Mouse (Mus musculus) CD4-positive, CD25-positive, alpha-beta regulatory T cell (primary cell): ENCODE results near the gene Hbb-bh2. TPM values are rescaled to one million over a fixed set of nuclear protein-coding genes. Genes with fewer than 3 reads are reported as not detected.

Source experiments
- polyA plus RNA-seq: library from polyadenylated mRNA; unstranded; fragments of 100-300 nt; shearing (Covaris generic); gene quantifications from one replicate; pipeline ENCODE4 v1.2.1, GENCODE M21; 2017

Hbb-bh2 gene
- polyA plus RNA-seq: not detected

DNA sequence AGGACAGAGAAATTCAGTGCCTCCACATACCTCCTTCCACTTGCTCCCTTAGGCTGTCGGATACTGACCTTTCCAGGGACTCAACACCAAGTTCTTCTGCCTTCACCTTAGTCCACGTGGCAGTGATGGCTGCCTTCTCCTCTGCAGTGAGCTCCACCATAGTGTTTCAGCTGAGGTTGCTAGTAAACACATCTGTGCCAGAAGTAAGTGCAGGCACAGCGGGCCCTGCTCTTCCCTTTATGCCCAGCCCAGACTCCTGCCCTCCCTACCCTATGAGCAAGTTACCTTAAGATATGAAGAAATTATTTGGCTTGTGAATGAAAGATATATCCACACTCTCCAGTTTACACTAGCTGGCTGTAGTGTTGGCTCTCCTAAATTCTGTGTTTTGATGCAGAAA lies at the start of gene Hbb-bh2:
TSS of gene Hbb-bh2 (minus strand) at position 253 of the 400 bp plus-strand sequence.

DNA sequence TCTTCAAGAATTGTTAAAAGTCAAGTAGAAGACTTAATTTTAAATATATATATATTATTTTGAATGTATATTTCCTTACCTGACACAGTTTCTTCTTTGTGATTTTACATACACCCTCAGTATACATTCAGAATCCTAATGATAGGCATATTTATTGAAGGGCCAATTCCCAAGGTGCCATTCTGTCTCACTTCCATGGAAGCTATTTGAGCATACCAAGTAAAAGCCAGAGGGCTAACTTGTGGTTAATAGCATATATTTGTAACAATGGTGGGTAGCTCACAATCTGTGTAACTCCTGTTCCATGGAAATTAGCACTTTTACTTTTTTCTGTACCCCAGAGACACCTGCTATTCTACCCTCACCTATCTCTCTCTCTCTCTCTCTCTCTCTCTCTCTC lies 45.8 kb upstream of the Hbb-bh2 start, which contains the start of gene Olfr66:
TSS of gene Olfr66 (minus strand) at position 101 of the 400 bp plus-strand sequence.

DNA sequence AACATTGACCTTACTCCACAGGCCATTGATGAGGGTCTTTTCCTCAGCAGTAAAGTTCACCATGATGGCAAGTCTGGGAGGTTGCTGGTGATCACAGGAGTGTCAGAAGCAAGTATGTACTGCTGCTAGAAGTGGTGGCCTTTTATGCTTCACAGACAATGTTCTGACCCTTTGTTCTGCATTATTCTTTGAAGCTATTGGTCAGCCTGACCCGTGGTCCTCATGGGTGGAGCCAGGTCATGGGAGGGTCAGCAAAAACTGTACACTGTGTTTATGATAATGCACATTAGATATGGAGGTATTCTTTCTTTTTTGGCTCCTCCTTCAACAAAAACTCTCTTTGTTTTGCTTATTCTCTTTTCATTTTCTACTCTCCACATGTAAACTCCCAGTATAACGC lies 12.8 kb upstream of the Hbb-bh2 start, which contains the start of gene Hbb-y:
TSS of gene Hbb-y (minus strand) at position 127 of the 400 bp plus-strand sequence.

DNA sequence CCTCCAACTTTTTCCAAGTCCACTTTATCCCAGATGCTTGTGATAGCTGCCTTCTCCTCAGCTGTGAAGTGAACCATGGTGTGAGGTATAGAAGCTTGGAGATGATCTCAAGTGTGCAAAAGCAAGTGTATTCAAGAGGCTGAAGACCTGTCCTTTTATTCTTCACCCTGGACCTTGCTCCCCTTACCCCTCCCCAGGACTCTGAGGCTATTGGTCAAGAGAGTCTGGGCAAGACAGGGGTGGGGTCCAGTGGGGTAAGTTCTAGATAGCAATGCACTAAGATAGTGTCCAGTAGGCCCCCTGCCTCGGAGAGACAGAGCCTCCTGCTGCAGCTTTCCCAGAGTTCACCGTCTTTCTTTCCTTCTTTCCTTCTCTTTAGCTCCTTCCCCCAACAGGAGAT lies 2.7 kb upstream of the Hbb-bh2 start, which contains the start of gene Hbb-bh1:
TSS of gene Hbb-bh1 (minus strand) at position 131 of the 400 bp plus-strand sequence.

DNA sequence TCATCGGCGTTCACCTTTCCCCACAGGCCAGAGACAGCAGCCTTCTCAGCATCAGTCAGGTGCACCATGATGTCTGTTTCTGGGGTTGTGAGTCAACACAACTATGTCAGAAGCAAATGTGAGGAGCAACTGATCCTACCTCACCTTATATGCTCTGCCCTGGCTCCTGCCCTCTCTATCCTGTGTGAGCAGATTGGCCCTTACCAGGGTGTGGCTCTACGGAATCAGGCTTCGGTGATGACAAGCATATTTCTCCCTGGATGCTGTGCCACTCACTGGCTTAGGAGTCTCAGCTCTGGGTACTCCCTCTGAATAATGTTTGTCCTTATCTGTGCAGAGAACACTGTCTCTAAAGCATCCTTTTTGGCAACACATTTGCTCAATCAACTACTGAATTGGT lies 12.5 kb downstream of the Hbb-bh2 start, which contains the start of gene Hbb-bs:
TSS of gene Hbb-bs (minus strand) at position 289 of the 400 bp plus-strand sequence.

DNA sequence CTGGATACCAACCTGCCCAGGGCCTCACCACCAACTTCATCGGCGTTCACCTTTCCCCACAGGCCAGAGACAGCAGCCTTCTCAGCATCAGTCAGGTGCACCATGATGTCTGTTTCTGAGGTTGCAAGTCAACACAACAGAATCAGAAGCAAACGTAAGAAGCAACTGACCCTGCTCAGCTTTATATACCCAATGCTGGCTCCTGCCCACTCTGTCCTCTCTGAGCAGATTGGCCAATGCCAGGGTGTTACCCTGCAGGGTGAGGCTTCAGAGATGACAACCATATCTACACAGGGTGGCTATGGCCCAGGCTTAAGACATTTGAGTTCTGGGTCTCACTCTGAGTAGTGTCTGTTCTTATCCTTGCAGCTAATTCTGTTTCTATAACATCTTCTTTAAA lies 26.6 kb downstream of the Hbb-bh2 start, which contains the start of gene Hbb-bt:
TSS of gene Hbb-bt (minus strand) at position 231 of the 400 bp plus-strand sequence.

DNA sequence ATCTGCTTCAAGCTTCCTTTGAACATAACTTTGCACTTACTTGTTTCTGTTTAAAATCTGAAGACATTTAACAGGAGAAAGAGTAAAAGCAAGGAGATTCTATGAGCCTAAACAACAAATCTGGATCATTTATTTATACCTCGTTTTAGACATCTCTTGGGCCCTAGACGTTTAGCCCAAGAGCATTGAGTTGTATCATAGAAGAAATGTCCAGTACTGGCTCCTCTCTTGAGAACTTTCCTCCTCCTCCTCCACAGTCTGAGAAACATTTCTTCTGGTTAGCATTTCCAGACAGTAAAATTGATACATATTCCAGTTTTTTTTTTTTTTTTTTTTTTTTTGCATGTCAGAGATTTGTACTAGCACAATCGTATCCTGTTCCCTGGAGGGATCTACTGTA lies 48.6 kb downstream of the Hbb-bh2 start, which contains the start of gene Olfr67:
TSS of gene Olfr67 (minus strand) at position 101 of the 400 bp plus-strand sequence.

Other genes with a start within 250 kb of the Hbb-bh2 start
- not detected for gene Olfr619, start 239.9 kb downstream of the Hbb-bh2 start, polyA plus RNA-seq
- 0.11 TPM for gene Olfr620, start 228.0 kb downstream of the Hbb-bh2 start, polyA plus RNA-seq
- not detected for gene Olfr622, start 197.8 kb downstream of the Hbb-bh2 start, polyA plus RNA-seq
- not detected for gene Olfr623, start 176.8 kb downstream of the Hbb-bh2 start, polyA plus RNA-seq
- gene Olfr624, start 169.3 kb downstream of the Hbb-bh2 start, polyA plus RNA-seq: 0.02 TPM
- not detected for gene Olfr625-ps1, start 157.8 kb downstream of the Hbb-bh2 start, polyA plus RNA-seq
- not detected for gene Olfr243, start 125.8 kb downstream of the Hbb-bh2 start, polyA plus RNA-seq
- not detected for gene Olfr628, start 110.1 kb downstream of the Hbb-bh2 start, polyA plus RNA-seq
- gene Olfr629, start 95.6 kb downstream of the Hbb-bh2 start, polyA plus RNA-seq: not detected
- gene Olfr630, start 83.2 kb downstream of the Hbb-bh2 start, polyA plus RNA-seq: not detected
- 0.08 TPM for gene Olfr69, start 68.9 kb downstream of the Hbb-bh2 start, polyA plus RNA-seq
- not detected for gene Olfr68, start 60.8 kb downstream of the Hbb-bh2 start, polyA plus RNA-seq
- gene Olfr67, start 48.7 kb downstream of the Hbb-bh2 start, polyA plus RNA-seq: 0.05 TPM
- gene Hbb-bt, start 26.5 kb downstream of the Hbb-bh2 start, polyA plus RNA-seq: 32.1 TPM
- 155 TPM for gene Hbb-bs, start 12.4 kb downstream of the Hbb-bh2 start, polyA plus RNA-seq
- not detected for gene Hbb-bh1, start 2.6 kb upstream of the Hbb-bh2 start, polyA plus RNA-seq
- not detected for gene Hbb-y, start 12.7 kb upstream of the Hbb-bh2 start, polyA plus RNA-seq
- not detected for gene Olfr66, start 45.7 kb upstream of the Hbb-bh2 start, polyA plus RNA-seq
- 0.07 TPM for gene Olfr64, start 54.0 kb upstream of the Hbb-bh2 start, polyA plus RNA-seq
- gene Olfr65, start 63.0 kb upstream of the Hbb-bh2 start, polyA plus RNA-seq: not detected
- gene Olfr631, start 88.3 kb upstream of the Hbb-bh2 start, polyA plus RNA-seq: not detected
- gene Olfr632, start 93.8 kb upstream of the Hbb-bh2 start, polyA plus RNA-seq: not detected
- not detected for gene Olfr633, start 103.9 kb upstream of the Hbb-bh2 start, polyA plus RNA-seq
- gene Olfr635, start 130.6 kb upstream of the Hbb-bh2 start, polyA plus RNA-seq: 0.02 TPM
- not detected for gene Olfr638, start 158.2 kb upstream of the Hbb-bh2 start, polyA plus RNA-seq
- 0.02 TPM for gene Olfr639, start 176.8 kb upstream of the Hbb-bh2 start, polyA plus RNA-seq
- gene Olfr640, start 185.1 kb upstream of the Hbb-bh2 start, polyA plus RNA-seq: not detected
- gene Olfr641, start 194.9 kb upstream of the Hbb-bh2 start, polyA plus RNA-seq: not detected
- not detected for gene Olfr642, start 212.1 kb upstream of the Hbb-bh2 start, polyA plus RNA-seq
- not detected for gene 4930516K23Rik, start 220.9 kb upstream of the Hbb-bh2 start, polyA plus RNA-seq
- not detected for gene Olfr644, start 231.3 kb upstream of the Hbb-bh2 start, polyA plus RNA-seq
- not detected for gene Olfr645, start 244.9 kb upstream of the Hbb-bh2 start, polyA plus RNA-seq